Mouse (Mus musculus): Measurements from ENCODE around the gene Klhl3. TPM values are rescaled to one million over a fixed set of nuclear protein-coding genes. Genes with fewer than 3 reads are reported as not detected.

The Klhl3 gene
- polyA plus RNA-seq, 1 experiment = 0.79 TPM

DNA sequence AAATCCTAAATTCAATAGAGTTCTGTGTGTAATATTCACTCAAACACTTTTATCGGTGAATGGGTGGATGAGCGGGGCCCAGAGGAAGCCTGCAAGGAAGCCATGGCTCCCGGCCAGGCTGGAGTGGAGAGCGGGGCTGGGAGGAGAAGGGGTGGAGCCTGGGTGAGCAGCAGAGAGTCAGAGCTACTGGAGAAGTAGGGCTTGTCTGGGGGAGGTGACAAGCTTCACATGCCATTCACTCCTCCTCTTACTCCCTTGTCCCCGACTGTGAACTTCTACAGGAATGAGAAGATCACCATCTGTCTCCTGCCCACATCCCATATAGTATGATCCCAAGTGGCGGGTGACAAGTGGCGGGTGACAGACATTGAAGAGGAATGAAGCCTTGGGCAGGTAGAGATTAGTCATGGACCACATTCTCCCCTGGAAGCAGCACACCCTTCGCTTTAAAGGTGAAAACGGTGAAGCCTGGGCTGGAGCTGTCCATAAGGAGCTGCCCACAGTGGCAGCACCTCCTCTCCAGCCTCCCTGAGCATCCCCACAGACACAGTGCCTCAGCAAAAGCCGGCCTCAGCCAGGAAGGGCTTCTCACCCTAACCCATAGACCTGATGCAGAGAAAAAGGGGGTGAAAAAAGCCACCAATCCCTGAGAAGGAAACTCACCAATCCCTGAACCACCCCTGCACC lies 77.8 kb downstream of the Klhl3 start:
- no peaks in the 10 kb centered on the region for H3K4me1 ChIP-seq (ENCODE audit: control insufficient read depth, insufficient read depth, low read length)
- no peak overlapping the region for H3K4me3 ChIP-seq (ENCODE audit: insufficient read depth, low read length)
- H3K27ac ChIP-seq (ENCODE audit: insufficient read depth, low read depth, low read length) = no peak overlapping the region
- no peak for TF ChIP-seq POLR2A (IDR thresholded peaks at IDR 0.05; ENCODE audit: borderline replicate concordance, low read depth, low read length)
- TF ChIP-seq CTCF (IDR thresholded peaks at IDR 0.05; ENCODE audit: low read depth, low read length) = no peak

DNA sequence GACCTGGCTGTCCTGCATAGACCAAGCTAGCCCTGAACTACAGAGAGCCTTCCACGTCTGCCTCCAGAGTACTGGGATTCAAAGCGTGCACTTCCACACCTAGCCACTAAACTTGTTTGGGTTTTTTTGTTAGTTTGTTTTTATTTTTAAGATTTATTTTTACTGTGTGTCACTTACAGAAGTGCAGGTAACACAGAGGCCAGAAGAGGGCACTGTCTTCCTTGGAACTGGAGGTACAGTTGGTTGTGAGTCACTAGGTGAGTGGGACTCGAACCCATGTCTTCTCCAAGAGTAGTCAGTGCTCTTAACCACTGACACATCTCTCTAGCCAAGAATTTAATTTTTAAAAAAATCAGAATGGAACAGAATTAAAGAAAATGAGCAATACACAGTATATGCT lies 78.4 kb downstream of the Klhl3 start:
- H3K4me1 ChIP-seq (ENCODE audit: control insufficient read depth, insufficient read depth, low read length) = no peaks in the 10 kb centered on the region
- no peak overlapping the region for H3K4me3 ChIP-seq (ENCODE audit: insufficient read depth, low read length)
- TF ChIP-seq CTCF (IDR thresholded peaks at IDR 0.05; ENCODE audit: low read depth, low read length) = no peak
- TF ChIP-seq POLR2A (IDR thresholded peaks at IDR 0.05; ENCODE audit: borderline replicate concordance, low read depth, low read length) = no peak
- H3K27ac ChIP-seq (ENCODE audit: insufficient read depth, low read depth, low read length) = no peak overlapping the region

DNA sequence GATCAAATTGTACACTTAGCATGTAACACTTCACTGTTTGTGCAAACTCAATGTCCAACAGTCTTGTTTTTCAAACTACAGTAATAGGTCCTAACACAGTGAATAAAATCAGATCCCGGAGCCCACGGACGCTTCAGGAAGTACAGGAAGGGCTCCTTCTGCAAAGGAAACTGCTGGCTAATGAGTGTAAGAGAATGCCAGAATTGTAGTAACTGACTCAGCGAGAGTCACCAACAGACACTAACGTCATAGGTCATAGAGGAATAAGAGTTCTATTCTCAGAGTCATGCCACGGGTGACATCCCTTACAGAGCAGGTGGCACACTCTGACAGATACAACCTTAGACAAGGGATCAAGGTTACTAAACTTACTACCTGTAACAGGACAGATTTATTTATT lies 78.9 kb downstream of the Klhl3 start:
- Histone ChIP-seq H3K4me1 (ENCODE audit: control insufficient read depth, insufficient read depth, low read length) (no peaks in the 10 kb centered on the region), H3K4me3 (ENCODE audit: insufficient read depth, low read length) (no peak overlapping the region), H3K27ac (ENCODE audit: insufficient read depth, low read depth, low read length) (no peak overlapping the region)
- TF ChIP-seq CTCF (IDR thresholded peaks at IDR 0.05; ENCODE audit: low read depth, low read length) (no peak), POLR2A (IDR thresholded peaks at IDR 0.05; ENCODE audit: borderline replicate concordance, low read depth, low read length) (no peak)

DNA sequence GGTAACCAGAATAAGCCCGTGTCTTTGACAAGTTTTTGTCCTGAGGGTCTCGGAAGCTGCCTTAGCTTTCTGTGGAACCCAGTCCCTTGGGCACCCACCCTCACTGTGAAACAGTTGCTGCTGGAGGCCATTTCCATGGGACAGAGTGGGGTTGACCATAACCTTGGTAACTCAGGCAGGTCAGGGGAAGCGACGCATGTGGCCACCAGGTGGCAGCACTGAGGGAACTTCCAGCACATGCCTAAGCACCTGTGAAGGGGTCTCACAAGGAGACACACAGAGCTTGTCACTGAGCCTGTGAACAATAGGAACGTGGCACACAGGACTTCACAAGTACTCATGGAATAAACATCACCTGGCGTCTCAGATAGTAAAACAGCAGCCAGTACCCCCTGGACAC lies 81.6 kb downstream of the Klhl3 start:
- no peak overlapping the region for H3K4me3 ChIP-seq (ENCODE audit: insufficient read depth, low read length)
- TF ChIP-seq CTCF (IDR thresholded peaks at IDR 0.05; ENCODE audit: low read depth, low read length) (peak; percentile 89), POLR2A (IDR thresholded peaks at IDR 0.05; ENCODE audit: borderline replicate concordance, low read depth, low read length) (no peak)
- H3K27ac ChIP-seq (ENCODE audit: insufficient read depth, low read depth, low read length) = no peak overlapping the region
- H3K4me1 ChIP-seq (ENCODE audit: control insufficient read depth, insufficient read depth, low read length) = no peaks in the 10 kb centered on the region

DNA sequence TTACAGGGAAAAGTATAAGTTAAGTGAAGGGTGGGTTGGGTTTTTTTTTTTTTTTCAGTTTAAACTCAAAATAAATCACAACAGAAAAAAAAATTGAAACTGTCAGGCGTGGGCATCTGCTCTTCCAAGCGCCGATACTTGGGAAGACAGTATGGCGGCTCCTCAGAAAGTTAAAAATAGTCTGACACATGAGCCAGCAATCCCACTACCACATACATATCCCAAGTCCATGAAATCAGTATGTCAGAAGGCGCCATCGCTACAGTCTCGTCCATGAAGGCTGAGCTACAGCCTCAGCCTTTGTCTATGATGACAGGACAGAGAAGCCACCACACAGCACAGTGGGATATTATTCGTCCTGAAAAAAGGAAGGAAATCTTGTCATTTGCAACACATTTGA lies 86.3 kb downstream of the Klhl3 start:
- TF ChIP-seq POLR2A (IDR thresholded peaks at IDR 0.05; ENCODE audit: borderline replicate concordance, low read depth, low read length) = no peak
- no peak for TF ChIP-seq CTCF (IDR thresholded peaks at IDR 0.05; ENCODE audit: low read depth, low read length)
- Histone ChIP-seq H3K27ac (ENCODE audit: insufficient read depth, low read depth, low read length) (no peak overlapping the region), H3K4me1 (ENCODE audit: control insufficient read depth, insufficient read depth, low read length) (no peaks in the 10 kb centered on the region), H3K4me3 (ENCODE audit: insufficient read depth, low read length) (no peak overlapping the region)

DNA sequence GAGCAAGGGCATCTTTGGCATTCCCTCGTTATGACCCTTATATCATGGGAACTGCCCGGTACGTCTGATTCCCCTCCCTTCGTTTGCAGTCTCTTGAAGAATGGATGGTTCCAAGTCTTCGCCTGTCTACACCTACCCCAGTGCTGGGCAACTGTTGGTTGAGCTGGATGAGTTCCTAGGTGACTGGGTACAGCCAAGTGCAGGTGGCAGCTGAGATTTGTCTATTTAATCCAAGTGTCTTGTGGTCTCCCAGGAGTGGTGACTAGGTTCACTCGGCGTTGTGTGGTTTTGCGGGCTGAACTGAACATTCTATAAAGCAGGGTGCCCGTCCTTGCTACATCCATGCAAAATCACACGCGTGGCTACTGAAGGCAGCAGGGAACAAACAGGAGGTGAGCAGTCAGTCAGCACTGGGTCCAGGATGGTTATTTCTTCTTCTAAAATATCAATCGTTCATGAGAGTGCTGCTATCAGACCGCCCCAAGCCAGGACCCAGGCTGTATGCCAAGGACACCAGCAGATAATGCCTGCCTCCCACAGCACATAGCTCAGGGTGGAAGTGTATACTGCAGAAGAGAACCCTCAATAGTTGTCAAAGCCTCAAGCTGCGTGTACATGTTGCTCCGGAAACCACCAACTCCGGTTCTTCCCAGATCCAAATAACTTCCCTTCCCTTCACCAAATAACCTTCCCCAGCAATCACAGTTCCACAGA lies 87.5 kb downstream of the Klhl3 start:
- H3K4me3 ChIP-seq (ENCODE audit: insufficient read depth, low read length) = no peak overlapping the region
- H3K27ac ChIP-seq (ENCODE audit: insufficient read depth, low read depth, low read length) = no peak overlapping the region
- TF ChIP-seq POLR2A (IDR thresholded peaks at IDR 0.05; ENCODE audit: borderline replicate concordance, low read depth, low read length) = no peak
- TF ChIP-seq CTCF (IDR thresholded peaks at IDR 0.05; ENCODE audit: low read depth, low read length) = no peak
- H3K4me1 ChIP-seq (ENCODE audit: control insufficient read depth, insufficient read depth, low read length) = no peaks in the 10 kb centered on the region

DNA sequence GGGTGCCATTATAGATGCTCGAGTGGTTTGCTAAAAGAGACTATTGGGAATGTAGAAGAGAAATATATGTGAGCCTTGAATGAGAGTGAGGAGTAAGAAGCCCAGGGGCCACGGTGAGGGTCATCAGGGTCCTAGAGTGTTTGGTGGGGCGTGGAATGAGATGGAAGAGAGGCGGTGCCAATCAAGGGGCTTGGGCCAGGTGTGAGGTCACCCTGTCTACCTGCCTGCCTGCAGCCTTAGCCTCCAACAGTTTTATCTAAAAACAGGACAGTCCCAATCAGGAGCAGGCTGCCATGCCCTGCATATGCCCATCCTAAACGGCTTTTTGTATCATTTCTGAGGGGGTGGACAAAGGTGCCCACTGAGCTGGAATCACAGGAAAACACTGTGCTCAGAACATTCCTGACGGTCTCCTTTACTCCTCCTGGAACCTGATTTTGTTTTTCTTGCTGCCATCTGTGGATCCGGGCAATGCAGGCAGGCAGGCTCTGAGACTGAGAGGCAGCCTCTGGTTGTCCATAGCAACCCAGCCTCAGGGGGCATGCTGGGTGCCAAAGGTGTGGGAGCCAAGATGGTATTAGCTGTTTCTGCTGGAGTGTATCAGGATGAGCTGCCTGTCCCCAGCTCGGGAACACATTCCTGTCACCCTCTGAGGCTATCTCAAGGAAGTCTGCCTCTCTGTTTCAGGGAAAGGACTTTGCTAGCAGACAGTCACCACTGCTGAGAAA lies 89.5 kb downstream of the Klhl3 start:
- TF ChIP-seq POLR2A (IDR thresholded peaks at IDR 0.05; ENCODE audit: borderline replicate concordance, low read depth, low read length) (no peak), CTCF (IDR thresholded peaks at IDR 0.05; ENCODE audit: low read depth, low read length) (no peak)
- Histone ChIP-seq H3K4me1 (ENCODE audit: control insufficient read depth, insufficient read depth, low read length) (no peaks in the 10 kb centered on the region), H3K4me3 (ENCODE audit: insufficient read depth, low read length) (no peak overlapping the region), H3K27ac (ENCODE audit: insufficient read depth, low read depth, low read length) (no peak overlapping the region)

DNA sequence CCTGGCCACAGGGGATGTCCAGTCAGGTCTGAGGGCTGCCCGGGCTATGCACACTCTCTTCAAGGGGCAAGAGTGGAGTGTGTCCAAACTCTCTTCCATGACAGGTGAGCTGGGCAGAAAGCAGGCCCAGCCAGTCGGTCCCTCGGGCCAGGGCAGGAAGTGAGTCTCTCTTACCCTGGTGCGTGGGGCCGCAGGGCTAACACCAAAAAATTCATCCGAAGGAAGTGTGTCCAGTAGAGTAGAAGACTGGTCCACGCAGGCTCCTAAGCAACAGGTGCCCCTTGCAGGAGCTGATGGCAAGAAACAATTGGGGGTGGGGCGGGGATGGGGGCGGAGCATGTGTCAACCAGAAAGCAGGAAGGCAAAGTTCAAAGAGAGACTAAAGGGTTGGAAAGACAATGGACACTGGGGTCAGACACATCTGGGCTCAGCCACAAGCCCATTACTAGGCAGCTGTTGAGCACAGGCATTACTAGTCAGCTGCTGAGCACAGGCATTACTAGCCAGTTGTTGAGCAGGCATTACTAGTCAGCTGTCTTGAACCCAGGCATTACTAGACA lies 90.3 kb downstream of the Klhl3 start:
- TF ChIP-seq POLR2A (IDR thresholded peaks at IDR 0.05; ENCODE audit: borderline replicate concordance, low read depth, low read length) (no peak), CTCF (IDR thresholded peaks at IDR 0.05; ENCODE audit: low read depth, low read length) (no peak)
- Histone ChIP-seq H3K27ac (ENCODE audit: insufficient read depth, low read depth, low read length) (no peak overlapping the region), H3K4me1 (ENCODE audit: control insufficient read depth, insufficient read depth, low read length) (no peaks in the 10 kb centered on the region), H3K4me3 (ENCODE audit: insufficient read depth, low read length) (no peak overlapping the region)

DNA sequence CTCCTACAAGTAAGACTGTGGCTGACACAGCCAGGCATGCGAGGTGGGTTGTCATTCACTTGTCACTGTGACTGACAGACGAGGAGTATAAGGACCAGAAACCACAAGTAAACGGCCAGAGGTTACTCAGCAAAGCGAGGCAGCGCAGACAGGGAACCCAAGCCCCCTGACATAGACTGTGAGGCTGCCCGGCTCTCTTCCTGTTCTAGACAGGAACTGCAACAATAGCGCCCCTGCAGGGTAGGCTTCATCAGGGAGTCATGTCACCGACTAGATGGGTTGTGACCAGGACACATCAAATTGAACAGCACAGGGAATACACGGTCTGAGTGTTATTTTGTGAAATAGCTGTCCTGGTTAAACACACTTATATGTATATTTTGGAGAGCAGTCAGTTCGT lies 93.0 kb downstream of the Klhl3 start:
- no peak overlapping the region for H3K27ac ChIP-seq (ENCODE audit: insufficient read depth, low read depth, low read length)
- no peak overlapping the region for H3K4me3 ChIP-seq (ENCODE audit: insufficient read depth, low read length)
- H3K4me1 ChIP-seq (ENCODE audit: control insufficient read depth, insufficient read depth, low read length) = no peaks in the 10 kb centered on the region
- no peak for TF ChIP-seq POLR2A (IDR thresholded peaks at IDR 0.05; ENCODE audit: borderline replicate concordance, low read depth, low read length)
- TF ChIP-seq CTCF (IDR thresholded peaks at IDR 0.05; ENCODE audit: low read depth, low read length) = no peak

Measured in bone marrow macrophage, adult 2 months (primary cell).